Mouse (Mus musculus) spleen, adult 12 weeks (tissue): Measurements from ENCODE around the gene Garnl3.
"Not testable (repeated sequence)": the region's sequence is repeated elsewhere in the genome, so short reads cannot be mapped to it uniquely, and the experiment has no call there.

Experiments used
- DNase-seq: peaks from one replicate; pipeline ENCODE4 v3.0.0; 2022; ENCODE audit warnings: low spot score

Garnl3 gene

DNA sequence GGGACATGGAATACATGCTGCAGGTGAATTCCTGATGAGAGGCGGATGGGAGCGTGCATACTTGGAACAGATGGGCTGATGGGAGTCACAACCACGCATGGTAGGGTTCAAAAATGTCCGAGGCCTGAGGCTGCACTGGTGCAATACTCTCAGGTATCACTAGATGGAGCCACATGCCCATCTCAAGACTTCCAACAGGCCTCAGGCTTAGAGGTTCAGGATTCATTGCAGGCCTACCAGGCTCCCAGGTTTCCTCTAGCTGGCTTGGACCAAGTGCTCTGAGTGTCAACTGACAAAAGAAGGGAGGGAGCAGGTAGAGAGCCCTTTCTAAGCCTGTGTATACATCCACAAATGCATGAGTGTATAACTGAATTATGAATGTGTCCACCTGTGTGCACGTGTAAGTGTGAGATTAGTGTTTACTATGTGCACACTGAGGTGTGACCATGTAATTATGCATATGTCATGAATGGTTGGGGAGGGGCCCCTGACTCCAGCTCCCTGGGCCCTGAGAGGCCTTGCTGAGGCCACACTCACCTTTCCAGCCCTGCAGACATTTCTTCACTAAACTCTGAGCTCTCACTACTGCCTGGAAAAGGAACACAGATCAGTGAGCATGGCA, 23.4 kb upstream of the Garnl3 start:
- DNase-seq, result peak; percentile 25

DNA sequence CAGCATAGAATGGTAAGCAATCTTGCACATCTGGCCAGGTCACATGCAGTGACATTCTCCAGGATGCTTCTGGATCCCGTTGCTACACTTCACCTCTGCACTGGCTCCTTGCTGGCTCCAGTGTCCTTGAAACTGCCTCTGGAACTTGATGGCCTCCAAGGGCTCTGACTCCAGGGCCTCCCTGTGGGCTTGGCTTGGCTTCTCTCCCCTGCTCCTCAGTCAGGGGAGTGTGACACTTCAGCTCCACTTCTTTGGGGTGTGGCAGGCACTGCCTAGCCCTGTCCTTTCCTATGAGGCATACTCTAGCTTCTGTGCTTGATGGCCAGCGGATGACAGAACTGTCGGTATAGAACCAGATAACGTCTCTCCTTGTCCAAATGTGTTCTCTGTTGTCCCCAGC, 15.5 kb upstream of the Garnl3 start:
- DNase-seq, result no peak

DNA sequence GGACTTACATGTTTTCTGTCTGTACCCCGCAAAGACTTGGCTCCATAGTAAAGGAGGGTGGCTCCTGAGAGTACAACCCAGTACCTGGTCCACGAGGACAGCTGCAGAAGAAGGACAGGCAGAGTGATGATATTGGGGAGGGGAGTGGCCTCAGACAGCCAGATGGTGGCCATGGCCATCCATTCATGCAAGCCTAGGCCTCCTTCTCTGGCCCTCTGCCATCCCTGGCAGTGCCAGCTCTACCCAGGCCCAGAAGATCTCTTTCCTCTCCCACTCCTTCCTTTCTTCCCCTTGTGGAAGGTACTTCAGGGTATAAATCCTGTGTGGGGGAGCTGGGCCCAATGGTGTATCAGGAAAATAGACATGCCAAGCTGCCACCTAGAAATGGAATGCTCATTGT, 11.8 kb upstream of the Garnl3 start:
- DNase-seq, result no peak

DNA sequence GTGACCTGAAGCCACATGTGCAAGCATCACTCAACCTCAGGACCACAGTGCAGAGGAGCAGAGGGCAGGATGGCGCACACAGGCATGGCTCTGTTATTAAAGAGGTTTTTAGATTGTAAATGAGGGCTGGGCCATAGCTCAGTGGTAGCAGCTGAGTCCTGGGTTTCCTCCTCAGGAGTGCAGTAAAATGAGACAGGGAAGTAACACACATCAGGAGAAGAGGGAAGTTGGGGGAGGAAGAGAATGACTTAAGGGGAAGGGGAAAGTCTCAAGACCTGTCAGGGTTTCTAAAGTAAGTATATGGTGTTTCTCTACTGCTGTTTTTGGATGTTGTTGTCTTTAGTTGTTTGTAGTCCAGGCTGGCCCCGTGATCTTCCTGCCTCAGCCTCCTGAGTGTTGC, 7.0 kb upstream of the Garnl3 start:
- DNase-seq, result no peak

DNA sequence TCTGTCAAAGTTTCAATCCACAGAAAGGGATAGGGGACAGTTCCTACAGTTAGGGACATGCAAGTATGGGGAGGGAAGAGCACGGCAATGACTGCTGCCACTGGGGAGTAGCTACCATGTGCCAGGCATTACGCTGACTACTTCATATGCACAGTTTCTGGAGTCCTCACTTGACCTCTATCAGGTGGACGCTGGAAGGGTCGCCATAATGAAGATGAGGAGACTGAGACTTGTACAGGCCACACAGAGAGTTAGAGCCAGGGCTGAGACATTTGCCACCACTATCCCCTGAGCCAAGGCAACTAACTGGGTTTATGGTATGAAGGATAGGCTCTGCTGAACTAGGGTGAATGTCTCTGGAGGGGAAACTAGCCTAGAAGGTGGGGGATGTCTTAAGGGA, 6.3 kb upstream of the Garnl3 start:
- DNase-seq, result no peak

DNA sequence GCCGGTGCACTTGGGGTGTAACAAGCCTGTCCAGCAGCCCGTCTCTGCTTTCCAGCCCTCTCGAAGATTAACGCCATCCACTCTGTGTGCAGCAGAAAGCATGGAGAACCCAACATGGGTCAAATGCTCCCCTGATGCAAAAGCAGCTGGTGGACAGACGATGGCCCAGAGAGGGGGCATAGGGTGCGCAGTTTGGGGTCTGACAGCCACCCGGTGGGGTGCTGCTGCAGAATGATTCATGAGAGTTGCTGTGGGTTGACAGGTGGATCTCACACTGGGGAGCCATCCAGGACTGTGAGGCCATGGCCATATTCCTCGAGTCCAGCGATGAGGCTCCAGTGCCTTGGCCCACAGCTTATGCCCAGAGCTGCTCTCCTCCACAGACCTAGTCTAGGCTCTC, 5.8 kb upstream of the Garnl3 start:
- no peak for DNase-seq

DNA sequence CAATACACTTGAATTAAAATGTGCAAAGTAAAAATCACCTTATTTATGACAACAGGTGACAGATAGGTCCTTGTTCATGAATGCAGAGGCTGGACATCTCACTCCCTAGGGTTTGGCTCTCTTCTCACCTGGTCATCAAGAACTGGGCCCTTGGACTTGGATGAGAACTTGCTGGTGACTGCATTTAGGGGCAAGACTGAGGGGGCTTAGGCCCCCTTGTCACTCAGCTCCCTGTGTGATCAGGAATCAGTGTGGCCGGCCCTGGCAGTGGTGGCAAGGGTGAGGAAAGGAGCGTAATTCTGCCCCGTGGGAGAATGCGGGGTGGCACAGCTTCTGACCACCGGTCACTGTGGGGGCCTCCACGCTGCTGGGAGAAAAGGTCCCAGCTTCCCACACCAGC, 4.9 kb upstream of the Garnl3 start:
- DNase-seq, result no peak

DNA sequence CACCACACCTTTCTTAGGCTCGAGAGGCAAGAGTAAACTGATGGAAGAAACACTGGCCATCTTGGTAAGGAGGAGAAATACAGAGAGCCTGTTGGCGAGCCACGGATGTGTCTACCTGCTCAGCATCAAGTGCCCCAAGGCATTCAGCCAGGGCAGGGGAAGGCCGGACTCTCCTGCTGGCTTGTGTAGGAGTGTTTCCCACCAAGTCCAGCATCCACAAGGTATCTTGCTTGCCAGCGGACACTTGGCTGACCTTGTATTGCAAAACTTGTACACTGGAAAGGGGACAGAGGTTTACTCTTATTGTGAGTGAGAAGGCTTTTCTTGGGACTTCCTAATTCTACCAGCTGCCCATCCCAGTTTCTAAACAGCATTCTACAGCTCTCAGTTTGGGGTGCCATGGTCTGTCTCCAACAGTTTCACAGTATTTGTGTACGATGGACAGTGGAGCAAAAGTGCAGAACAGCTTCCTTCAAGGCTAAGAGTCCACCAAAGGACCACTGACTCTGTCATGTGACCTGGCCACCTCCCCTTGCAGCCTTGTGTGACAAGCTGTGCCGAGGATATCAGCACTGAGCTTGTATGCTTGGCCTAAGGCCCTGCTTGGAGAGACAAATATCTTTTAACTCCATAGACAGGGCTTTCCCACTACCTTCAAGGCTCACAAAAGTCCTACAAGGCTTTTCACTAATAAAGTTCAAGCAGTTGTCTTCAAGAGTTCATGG, 3.5 kb upstream of the Garnl3 start:
- DNase-seq, result no peak

DNA sequence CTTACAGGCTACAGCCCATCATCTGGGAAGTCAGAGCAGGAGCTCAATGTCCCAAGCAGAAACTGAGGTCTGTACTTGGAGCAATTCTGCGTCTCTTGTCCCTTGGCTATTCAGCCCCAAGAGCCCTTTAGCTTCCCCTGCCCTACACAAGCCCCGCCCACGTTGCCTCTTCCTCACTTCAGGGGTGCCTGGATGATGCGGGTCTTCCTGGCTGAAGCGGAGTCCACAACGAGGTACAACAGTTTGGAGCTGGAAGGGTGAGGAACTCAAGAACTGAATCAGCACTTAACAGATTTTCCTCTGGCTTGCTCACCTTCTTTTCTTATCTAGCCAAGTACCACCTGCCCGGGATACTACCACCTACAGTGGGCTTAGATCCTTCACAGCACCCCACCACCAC, 852 bp upstream of the Garnl3 start:
- DNase-seq, result no peak

DNA sequence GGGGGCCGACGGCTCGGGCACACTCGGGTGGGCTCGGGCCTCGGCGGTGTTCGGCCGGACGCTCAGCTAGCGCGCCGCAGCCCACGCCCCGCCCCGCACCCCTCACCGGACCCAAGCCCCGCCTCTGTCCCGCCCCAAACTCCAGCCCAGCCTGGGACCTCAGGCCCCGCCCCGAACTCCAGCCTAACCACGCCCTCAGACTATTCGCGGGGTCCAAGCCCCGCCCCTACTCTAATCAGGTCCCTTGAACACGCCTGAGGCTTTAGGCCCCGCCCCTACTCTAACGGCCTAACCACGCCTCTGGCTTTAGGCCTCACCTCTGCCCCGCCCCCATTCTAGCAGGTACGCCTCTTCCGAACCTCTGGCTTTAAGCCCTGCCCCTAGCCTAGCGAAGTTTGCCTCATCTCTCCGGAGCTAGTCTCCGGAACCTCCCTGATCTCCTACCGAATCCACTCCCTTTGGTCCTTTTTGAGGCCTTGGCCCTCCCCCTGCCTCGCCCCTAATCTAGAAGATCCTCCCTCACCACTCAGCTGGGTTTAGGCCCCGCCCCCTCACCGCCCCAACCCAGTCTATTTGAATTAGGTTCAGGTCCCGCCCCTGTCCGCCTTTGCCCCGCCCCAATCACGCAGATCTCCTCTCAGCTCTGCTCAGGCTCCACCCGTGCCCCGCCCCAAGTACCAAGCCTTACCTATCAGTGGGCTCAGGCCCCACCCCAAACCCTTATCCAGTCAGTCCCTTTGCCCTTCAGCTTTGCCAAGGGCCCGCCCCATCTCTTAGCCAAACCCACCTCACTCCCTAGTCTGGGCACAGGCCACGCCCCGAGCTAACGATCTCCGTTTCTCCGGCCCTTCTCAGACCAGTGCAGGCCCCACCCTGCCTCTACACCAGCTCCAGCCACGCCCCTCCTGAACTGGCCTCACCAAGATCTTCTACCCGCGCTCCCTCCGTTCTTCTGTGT, 649 bp downstream of the Garnl3 start:
- peak; percentile 83 for DNase-seq

DNA sequence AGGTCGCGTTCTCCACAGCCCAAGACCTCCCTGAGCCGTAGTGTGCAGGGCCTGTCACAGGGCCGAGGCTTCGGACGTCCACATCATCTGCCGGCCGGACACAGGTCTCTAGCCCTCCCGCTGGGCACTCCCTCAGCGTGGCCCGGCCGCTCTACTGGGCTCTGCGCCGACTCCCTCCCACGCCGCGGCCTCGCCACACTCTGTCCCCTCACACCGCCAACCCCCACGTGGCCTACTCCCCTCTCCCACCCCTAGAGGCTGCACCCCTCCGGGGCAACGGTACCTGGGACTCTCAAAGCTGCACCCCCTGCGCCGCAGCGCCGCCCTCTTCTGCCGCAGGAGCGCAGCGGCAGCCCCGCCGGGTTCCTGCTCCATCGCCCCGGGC, 1.3 kb downstream of the Garnl3 start:
- DNase-seq, result no peak

DNA sequence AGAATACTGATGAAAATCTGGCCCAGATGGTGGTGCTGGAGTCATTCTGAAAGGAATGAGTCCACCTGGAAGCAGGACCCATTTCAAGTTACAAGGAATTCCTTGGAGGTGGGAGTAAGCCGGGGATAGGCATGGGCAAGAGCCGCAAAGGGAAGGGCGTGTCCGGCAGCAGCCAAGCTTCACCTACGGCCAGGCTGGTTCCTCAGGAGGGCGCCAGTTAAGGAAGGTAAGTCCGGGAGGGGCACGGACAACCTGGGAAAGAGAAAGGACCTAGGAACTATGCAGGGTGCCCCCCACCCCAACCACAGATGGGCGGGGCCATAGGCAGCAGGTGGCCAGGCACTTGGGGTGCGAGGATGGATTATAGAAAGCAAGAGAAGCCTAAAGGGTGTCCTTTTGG, 1.8 kb downstream of the Garnl3 start:
- no peak for DNase-seq

DNA sequence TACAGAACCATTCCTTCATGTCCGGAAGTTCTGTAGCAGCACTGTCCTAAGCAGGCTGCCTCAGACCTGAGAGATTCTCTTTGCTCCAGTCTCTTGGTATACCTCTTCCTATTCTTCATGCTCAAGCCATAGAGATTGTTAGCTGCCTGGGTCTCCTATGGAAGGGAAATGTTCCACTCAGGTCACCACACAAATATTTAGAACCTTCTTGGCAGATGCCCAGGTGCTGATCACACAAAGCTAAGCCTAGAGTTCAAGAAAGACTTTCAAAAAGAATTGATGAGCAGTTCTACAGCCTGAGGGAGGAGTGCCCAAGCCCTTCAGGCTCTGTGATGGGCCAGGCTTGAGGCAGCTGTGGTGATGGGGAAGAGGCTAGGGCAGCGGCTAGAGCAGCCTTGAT, 2.4 kb downstream of the Garnl3 start:
- DNase-seq, result no peak

DNA sequence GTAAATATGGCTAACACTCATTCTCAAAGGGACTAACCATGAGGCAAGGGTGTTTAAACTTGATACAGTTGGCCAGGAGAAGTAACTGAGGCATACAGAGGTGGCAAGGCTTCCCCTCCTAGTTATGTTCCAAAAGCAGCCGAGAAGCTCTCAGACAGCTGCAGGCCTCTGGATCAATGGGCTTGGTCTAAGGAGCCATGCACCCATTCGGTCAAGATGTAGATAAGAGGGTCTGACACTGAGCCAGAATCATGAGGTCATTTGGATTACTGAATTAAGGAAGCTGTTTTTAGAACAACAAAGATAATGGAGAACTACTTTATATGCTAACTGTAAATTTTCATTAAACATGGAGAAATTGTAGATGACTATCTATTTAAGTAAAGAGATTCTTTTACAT, 4.2 kb downstream of the Garnl3 start:
- DNase-seq, result no peak

DNA sequence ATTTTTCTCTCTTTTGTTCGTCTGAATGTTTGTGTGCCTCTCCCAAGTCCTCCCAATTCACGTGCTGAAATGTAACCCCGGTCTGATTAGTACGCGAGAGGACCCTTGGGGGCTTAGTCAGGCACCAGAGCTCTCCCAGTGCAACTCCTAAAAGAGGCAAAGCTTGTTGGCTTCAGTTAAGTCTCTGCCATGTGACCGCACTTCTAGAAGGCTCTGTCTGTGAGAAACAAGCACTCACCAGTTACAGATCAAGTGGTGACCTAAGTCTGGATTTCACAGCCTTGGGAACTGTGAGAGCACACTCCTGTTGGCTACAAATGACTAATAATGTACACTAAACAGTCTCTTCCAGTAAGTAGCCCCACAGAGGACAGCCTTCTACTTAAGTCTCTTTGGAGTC, 8.6 kb downstream of the Garnl3 start:
- no peak for DNase-seq

DNA sequence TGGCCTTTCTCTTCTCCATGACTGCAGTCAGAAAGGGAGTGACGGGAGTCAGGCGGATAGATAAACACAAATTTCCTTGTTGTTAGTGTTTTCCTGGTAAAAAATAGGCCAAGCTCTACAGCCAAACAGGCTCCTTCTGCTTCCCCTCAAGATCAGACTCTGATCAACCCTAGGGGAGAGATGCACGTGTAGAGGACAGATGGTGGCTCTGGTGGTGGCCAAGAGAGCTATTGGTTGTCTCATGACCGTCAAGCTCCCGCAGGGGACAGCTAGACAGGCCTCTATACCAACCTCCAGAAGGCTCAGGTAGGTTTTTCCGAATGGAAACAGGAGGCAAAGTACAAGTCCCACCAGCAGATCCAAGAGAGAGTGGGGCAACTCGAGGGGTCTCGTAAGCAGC, 30.9 kb downstream of the Garnl3 start:
- DNase-seq, result no peak

DNA sequence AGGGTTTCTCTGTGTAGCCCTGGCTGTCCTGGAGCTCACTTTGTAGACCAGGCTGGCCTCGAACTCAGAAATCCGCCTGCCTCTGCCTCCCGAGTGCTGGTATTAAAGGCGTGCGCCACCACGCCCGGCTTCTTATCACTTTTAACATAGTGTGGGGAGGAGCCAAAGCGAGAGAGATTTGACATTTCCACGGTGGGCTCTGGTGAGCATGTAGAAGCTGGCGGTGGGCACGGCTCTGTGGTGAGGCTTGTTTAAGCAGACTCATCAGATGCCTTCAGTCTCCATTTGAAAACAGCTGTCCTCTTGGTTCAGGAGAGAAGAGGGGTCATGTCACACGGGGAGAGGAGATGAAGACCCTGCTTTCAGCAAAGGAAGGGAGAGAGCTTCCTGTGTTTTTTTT, 34.1 kb downstream of the Garnl3 start:
- DNase-seq, result not testable (repeated sequence)

DNA sequence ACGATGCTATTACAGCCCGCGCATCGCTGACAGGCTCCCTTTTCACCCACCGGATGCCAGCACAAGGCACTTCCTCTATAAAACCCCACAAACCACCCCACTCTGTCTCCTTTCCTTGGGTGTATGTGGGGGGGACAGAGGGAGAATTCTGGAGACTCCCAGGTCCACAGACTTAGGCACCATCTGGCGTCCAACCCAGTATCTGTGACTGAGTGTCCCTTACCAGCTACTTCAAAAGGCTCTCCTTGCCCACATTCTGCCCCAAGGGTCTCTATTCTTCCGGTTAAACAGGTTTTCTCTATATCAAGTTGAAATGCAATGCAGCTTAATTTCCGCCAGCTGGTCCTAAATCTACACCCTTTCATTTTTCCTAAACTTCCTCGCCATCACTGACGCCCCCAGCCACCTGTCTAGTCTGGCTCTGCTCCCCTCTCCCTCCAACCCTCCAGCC, 36.2 kb downstream of the Garnl3 start:
- DNase-seq, result no peak

DNA sequence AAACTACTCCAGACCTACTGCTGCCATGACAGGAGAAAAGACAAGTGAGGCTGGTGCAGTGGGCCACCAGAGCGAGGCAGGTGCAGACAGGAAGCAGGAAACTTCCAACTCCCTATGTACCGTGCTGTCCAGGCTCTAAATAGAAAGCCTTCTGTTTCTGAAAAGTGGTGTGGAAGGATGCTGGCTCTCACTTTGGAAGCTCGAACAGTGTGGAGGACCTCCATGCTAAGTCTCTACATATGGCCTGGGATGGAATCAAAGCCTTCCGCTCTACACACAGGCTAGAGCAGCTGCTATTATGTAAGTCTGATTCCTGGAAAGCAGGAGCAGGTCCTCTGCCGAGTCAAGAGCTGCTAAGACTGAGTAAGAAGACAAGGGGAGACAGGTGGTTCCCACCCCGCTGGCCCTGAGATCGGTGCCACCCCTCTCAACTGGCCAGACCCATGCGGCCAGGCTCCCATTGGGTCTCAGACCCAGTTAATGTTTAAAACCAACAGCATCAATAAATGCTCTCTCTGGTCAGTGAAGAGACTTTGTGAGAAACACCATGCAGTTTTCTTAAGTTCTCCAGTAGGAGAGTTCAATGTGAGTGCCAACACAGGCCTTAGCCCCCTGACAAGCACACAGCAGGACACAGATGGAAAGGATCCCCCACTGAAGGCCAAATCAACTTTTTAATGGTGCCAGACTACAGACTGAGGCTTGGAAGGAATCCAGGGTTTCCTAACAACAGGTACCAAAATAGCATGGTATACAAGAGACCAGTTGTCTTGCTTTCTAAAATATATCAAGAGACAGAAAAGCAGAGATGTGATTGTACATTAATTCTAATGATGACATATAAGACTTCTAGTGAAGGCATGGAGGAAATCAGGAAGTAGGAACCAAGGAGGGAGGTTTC, 40.6 kb downstream of the Garnl3 start:
- DNase-seq, result no peak

DNA sequence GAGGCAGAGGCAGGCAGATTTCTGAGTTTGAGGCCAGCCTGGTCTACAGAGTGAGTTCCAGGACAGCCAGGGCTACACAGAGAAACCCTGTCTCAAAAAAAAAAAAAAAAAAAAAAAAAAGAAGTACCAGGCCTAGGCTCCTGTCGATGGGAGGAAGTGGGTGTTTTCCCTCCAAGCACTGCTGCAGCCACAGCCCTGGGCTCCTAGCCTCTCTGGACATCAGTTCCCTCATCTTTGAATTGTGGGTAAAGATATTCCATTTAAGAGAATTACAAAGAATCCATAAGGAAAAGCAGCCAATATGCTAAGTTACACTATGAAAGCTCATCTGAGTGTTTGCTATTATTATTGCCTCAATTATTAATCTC, 41.4 kb downstream of the Garnl3 start:
- DNase-seq, result not testable (repeated sequence)

DNA sequence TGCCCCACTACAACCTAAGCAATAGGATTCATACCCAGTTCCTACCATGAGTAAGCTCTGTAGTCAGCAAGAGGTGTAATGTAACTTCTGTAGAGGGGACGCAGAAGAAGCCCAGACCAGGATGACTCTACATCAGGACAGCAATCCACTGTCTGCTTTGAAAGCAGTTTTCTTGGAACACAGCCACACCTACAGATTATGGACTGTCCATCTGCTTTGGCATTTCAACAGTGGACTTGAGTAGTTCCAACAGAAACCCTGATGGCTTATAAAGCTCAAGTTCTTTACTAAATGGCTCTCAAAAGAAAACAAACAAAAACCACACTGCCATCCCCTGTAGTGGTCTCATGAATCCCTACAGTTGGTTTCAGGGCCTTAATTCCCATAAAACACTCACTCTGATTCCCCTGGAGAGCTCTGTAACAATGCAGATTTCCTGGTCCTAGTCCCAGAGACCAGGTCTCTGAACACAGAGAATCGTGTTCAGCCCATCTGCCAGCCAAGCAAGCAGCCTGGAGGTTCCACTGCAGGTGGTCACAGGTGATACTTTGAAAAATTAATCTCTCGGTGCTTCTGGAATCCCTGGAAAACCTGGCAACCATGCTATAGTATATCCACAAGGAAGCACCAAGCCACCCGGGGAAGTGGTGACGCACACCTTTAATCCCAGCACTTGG, 42.0 kb downstream of the Garnl3 start:
- no peak for DNase-seq
